Mouse (Mus musculus): Measurements from ENCODE around the gene Gin1. TPM values are rescaled to one million over a fixed set of nuclear protein-coding genes. Genes with fewer than 3 reads are reported as not detected.
A peak's percentile ranks its signal among the peaks of the same experiment; 100 is the strongest.

Gene Gin1
- polyA plus RNA-seq, 1 experiment from 2014 or later, result 14.9 TPM

DNA sequence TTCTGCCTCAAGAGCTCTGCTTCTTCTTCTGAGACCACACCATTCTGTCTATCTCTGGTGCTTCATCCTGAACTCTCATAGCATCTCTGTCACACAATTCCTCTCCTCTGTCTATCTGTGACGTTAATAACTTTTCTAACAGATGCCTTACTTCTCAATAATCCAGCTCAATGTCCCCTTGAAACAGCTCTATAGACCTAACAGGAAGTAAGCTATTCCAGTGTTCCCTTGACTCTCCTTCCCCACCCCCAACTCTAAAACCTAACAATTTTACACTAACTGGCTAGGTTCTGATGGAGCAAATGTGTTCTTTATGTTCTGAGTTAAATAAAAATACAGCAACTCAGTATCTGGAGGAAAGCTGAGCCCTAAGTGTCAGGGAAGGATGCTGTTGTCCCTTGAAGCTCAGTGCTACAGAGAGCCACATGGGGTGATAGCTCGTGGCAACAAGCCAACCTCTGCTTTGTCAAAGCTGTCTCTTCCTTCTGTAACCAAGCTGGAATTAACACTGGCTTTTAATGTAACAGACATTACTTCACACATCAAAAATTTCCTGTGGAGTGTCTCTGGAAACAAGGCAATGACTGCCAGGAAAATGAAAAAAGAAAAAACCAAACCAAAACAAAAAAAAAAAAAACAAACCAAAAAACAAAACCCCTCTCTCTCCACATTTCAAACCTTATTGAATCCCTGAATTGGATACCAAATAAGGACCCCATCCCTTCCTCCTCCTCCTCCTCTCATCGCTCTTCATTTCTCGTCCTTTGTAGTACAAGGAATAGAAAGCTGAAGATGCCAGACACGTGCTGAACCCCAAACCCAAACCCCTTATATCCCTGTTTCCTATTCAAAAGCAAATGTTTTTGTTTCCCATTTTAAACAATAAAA is 63.7 kb downstream of the Gin1 start:
- Histone ChIP-seq H3K27ac (ENCODE audit: low read depth) (peak overlapping the region; percentile 16; the same call in 1 of the 2 replicates), H3K27me3 (replicated peaks; ENCODE audit: control insufficient read depth, insufficient read depth, low read length) (no peaks in the 10 kb centered on the region), H3K4me2 (ENCODE audit: low read length) (no peak overlapping the region), H3K9me3 (ENCODE audit: control insufficient read depth, low read length) (no peaks in the 10 kb centered on the region), H3K4me1 (replicated peaks; ENCODE audit: control insufficient read depth, insufficient read depth, low read length) (no peaks in the 10 kb centered on the region), H3K4me3 (ENCODE audit: low read depth, low read length) (no peak overlapping the region), H3K36me3 (ENCODE audit: control insufficient read depth, insufficient read depth, low read length) (0 out of 2 replicates have a peak, but pooled peaks cover 2% of the 10 kb centered on the region), H3K9ac (ENCODE audit: low read length) (no peak overlapping the region)
- DNase-seq (ENCODE audit: low spot score) (no peak), ATAC-seq (replicated peaks; ENCODE audit: low FRiP score, low TSS enrichment, low read depth) (no peak)
- 80% methylated on average over 5 of the region's 5 CpGs for WGBS

- 90% methylated on average over 5 of the region's 5 CpGs for WGBS
Observed at GRCm38 (mm10) chr1:97834354-97834822, 64.4 kb downstream of the Gin1 start.

More at GRCm38 (mm10) chr1:97834354-97834822, 64.4 kb downstream of the Gin1 start:
- no peak overlapping the region for H3K4me3 ChIP-seq (ENCODE audit: low read depth, low read length)
- DNase-seq (ENCODE audit: low spot score) (no peak), ATAC-seq (replicated peaks; ENCODE audit: low FRiP score, low TSS enrichment, low read depth) (no peak)
- no peak overlapping the region for H3K27ac ChIP-seq (ENCODE audit: low read depth)
- no peak overlapping the region for H3K9ac ChIP-seq (ENCODE audit: low read length)
- H3K9me3 ChIP-seq (ENCODE audit: control insufficient read depth, low read length), result no peaks in the 10 kb centered on the region
- no peaks in the 10 kb centered on the region for H3K4me1 ChIP-seq (replicated peaks; ENCODE audit: control insufficient read depth, insufficient read depth, low read length)
- H3K4me2 ChIP-seq (ENCODE audit: low read length), result no peak overlapping the region
- H3K27me3 ChIP-seq (replicated peaks; ENCODE audit: control insufficient read depth, insufficient read depth, low read length), result no peaks in the 10 kb centered on the region
- H3K36me3 ChIP-seq (ENCODE audit: control insufficient read depth, insufficient read depth, low read length), result 0 out of 2 replicates have a peak, but pooled peaks cover 2% of the 10 kb centered on the region

Other genes starting within 250 kb of the Gin1 start
- 19.6 and 19.8 TPM in 2 replicates for gene D1Ertd622e, start 108.1 kb upstream of the Gin1 start, polyA plus RNA-seq (2014; fragmentation: Nextera tagmentation; extraction: Ambion mirVana)
- gene Ppip5k2, start 239 bp downstream of the Gin1 start, polyA plus RNA-seq (2014; fragmentation: Nextera tagmentation; extraction: Ambion mirVana), result 50.5 and 51.0 TPM in 2 replicates

All from intestine, embryonic 14.5 days (tissue).